Mouse (Mus musculus): ENCODE measurements around the gene Ifit3.

DNA sequence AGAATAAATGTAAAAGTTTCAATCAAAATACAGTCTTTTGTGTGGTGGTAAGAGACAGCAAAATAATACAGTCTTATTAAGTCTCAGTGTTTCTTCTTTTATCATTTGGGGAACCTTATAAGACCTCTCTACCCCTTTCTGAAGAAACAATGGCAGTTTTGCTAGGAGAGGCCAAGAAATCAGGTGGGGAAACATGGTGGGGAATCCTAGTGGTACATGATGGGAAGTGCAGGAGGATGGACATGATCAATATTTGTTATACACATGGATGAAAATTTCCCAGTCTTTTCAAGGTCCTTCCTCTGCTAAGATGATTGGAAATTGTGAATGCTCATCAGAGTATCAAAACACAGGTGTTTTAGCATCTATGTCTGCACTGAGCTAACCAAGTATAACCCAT is 5.6 kb downstream of the Ifit3 start:
- TF ChIP-seq CTCF (IDR thresholded peaks at IDR 0.05; ENCODE audit: extremely low read depth, insufficient read length, insufficient replicate concordance, low read depth, low read length) (no peak), POLR2A (IDR thresholded peaks at IDR 0.05; ENCODE audit: low read depth, low read length) (no peak)

Measured in small intestine, adult 2 months (tissue).